Mouse (Mus musculus) megakaryocyte, embryonic 14.5 days (primary cell): ENCODE data around the gene Camkk1.

Source experiments
- FLI1 ChIP-seq: IDR thresholded peaks from 2 replicates; pipeline ENCODE4 v1.6.1; 2012; ENCODE audit warnings: low read length, inconsistent platforms, mixed read lengths
- GATA1 ChIP-seq: IDR thresholded peaks from 3 replicates; pipeline ENCODE4 v1.6.1; 2012; ENCODE audit warnings: mixed read lengths, low read length, inconsistent platforms, borderline replicate concordance

DNA sequence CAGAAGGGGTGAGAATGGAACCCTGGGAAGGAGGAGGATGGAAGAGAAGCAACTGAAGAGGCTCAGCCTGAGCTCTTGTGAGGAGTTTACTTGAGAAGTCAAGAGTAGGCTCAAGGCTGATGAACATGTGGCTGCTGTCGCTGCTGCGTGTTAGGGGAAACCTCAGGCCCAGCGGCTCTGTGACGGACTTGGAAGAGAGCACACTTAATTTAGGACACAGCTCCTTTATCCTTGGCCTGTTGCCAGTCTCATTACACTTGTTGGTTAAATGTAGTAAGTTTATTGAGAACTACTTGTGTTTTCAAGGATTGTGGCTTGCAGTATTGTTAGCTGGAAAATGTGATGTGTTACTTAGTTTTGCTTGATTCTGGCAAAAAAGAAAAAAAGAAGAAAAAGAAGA lies 57.9 kb downstream of the Camkk1 start:
- TF ChIP-seq GATA1 = no peak
- no peak for TF ChIP-seq FLI1
